25 mouse cellular contexts compared by ENCODE assay signal in the genomic region with DNA sequence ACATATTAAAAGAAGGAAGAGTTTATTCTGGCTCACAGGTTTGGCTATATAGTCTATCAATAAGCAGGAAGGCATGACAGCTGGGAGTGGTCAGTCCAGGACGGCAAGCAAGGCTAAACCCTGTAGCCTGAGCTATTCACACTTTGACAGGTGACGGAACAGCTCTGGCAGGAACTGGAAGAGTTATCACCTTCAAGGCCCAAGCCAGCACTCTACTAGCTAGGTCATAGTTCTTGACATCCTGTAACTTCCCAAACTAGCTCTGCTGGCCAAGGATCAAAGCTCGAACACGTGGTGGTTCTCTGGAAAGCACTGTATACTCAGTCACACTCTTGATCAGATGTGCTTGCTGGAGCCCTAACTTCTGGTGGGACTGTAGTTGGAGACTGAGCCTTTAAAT. TPM values are rescaled to one million over a fixed set of nuclear protein-coding genes. Genes with fewer than 3 reads are reported as not detected.
DNase-seq lines count a peak whose midpoint lies in the region; ATAC-seq lines count a peak whose summit lies in the region.
"Had no signal": no experiment of that assay in that cellular context is flagged by ENCODE, and none has a peak within 500 bp of the region (broad histone marks: within the 10 kb centered on the region; RNA-seq: fewer than 3 reads in every experiment).

No protein-coding gene starts in this region.

- H3K9ac ChIP-seq in kidney, embryonic 14.5 days (ENCODE audit: low read depth, low read length): no peak overlapping the region
- H3K9ac ChIP-seq: embryonic facial prominence, embryonic 15.5 days; limb, embryonic 15.5 days; neural tube, embryonic 13.5 days had no signal

- no peaks in the 10 kb centered on the region for H3K9me3 ChIP-seq in kidney, embryonic 14.5 days (ENCODE audit: control insufficient read depth, low read length)
- H3K9me3 ChIP-seq: embryonic facial prominence, embryonic 15.5 days; hindbrain, embryonic 10.5 days; limb, embryonic 15.5 days; neural tube, embryonic 13.5 days had no signal

- no peak overlapping the region for H3K4me3 ChIP-seq in kidney, embryonic 14.5 days (ENCODE audit: low read length)
- H3K4me3 ChIP-seq: embryonic facial prominence, embryonic 15.5 days; hindbrain, embryonic 10.5 days; left cerebral cortex, adult 2 months; limb, embryonic 15.5 days; myocyte; neural tube, embryonic 13.5 days had no signal

- no peaks in the 10 kb centered on the region for H3K36me3 ChIP-seq in kidney, embryonic 14.5 days (ENCODE audit: control insufficient read depth, insufficient read depth, low read length)
- H3K36me3 ChIP-seq: embryonic facial prominence, embryonic 15.5 days; hindbrain, embryonic 10.5 days; limb, embryonic 15.5 days; neural tube, embryonic 13.5 days had no signal

- no peaks in the 10 kb centered on the region for H3K27me3 ChIP-seq in kidney, embryonic 14.5 days (ENCODE audit: control insufficient read depth, insufficient read depth, low read length)
- H3K27me3 ChIP-seq: embryonic facial prominence, embryonic 15.5 days; limb, embryonic 15.5 days; neural tube, embryonic 13.5 days had no signal

- H3K4me1 ChIP-seq in kidney, embryonic 14.5 days (ENCODE audit: control insufficient read depth, insufficient read depth, low read length): no peaks in the 10 kb centered on the region
- H3K4me1 ChIP-seq: embryonic facial prominence, embryonic 15.5 days; hindbrain, embryonic 10.5 days; limb, embryonic 15.5 days; neural tube, embryonic 13.5 days had no signal

- DNase-seq in gastrocnemius, postnatal 25 days: peak; percentile 41
- no peak for DNase-seq in gastrocnemius, postnatal 10 days
- peak; percentile 36 for DNase-seq in kidney, adult 11 months
- no peak for DNase-seq in kidney, postnatal 25 days
- DNase-seq in skeletal muscle tissue, adult 2 months (ENCODE audit: low read depth, low spot score): peak; percentile 83
- DNase-seq in left cerebral cortex, adult 9 months (ENCODE audit: low spot score in 2 of 2): no peak
- DNase-seq in right cerebral cortex, postnatal 36 days (ENCODE audit: low spot score in 2 of 2): no peak
- DNase-seq: adrenal gland, postnatal 36 days; cerebellum, adult 9-10 months; layer of hippocampus, adult 9-11 months; left cerebral cortex, postnatal 4 days; retina, postnatal 1 day; right cerebral cortex, postnatal 4 days had no signal

- WGBS in kidney, embryonic 14.5 days: 44% methylated on average over 4 of the region's 4 CpGs

- no peak overlapping the region for H3K27ac ChIP-seq in kidney, embryonic 14.5 days (ENCODE audit: low read depth, low read length)
- H3K27ac ChIP-seq: embryonic facial prominence, embryonic 15.5 days; hindbrain, embryonic 10.5 days; left cerebral cortex, adult 2 months; limb, embryonic 15.5 days; macrophage; neural tube, embryonic 13.5 days had no signal

- peak; percentile 62 for ATAC-seq in kidney, embryonic 14.5 days (ENCODE audit: low FRiP score, low TSS enrichment)
- ATAC-seq: forebrain, embryonic 14.5 days; hindbrain, embryonic 16.5 days; lung, postnatal 0 days; midbrain, embryonic 16.5 days had no signal

- no peak overlapping the region for H3K4me2 ChIP-seq in kidney, embryonic 14.5 days (replicated peaks; ENCODE audit: low read depth, low read length)
- H3K4me2 ChIP-seq: embryonic facial prominence, embryonic 15.5 days; limb, embryonic 15.5 days; neural tube, embryonic 13.5 days had no signal

RNA-seq across cellular contexts. Expression of a gene that starts 10.5 kb away (rescaled TPM):
- 10 to 100 TPM; 17.3 to 17.9 TPM for total RNA-seq in gastrocnemius, postnatal 25 days (2021)
- total RNA-seq in gastrocnemius, postnatal 10 days (2021): 10 to 100 TPM; 30.2 to 38.0 TPM
- polyA plus RNA-seq in kidney, embryonic 14.5 days (2014; fragmentation: Nextera tagmentation; extraction: Ambion mirVana): 43.6 and 54.0 TPM in 2 replicates

Comparison
In these comparisons a context has a peak if more than half of its experiments do, and no peak if none do; other contexts are left out.
1. DNase-seq: peak in gastrocnemius, postnatal 25 days (single experiment), kidney, adult 11 months (single experiment) and skeletal muscle tissue, adult 2 months (single experiment); none in gastrocnemius, postnatal 10 days (single experiment), kidney, postnatal 25 days (0 of 2), left cerebral cortex, adult 9 months (0 of 2) and right cerebral cortex, postnatal 36 days (0 of 2).